Mouse (Mus musculus) testis, adult 2 months (tissue): Measurements from ENCODE around the gene Ceacam5. TPM values are rescaled to one million over a fixed set of nuclear protein-coding genes. Genes with fewer than 3 reads are reported as not detected.

Experiments used
- H3K27ac ChIP-seq: fragments of 200-500 bp; 2 replicates; pipeline ENCODE4 v1.5.1; 2012; ENCODE audit warnings: low read depth, low read length; ENCODE audit not compliant: control insufficient read depth, insufficient read depth
- H3K27me3 ChIP-seq: fragments of 200-500 bp; 2 replicates; pipeline ENCODE4 v1.6.1; 2012; ENCODE audit warnings: mild to moderate bottlenecking, low read length, moderate library complexity; ENCODE audit not compliant: control insufficient read depth, insufficient read depth
- H3K36me3 ChIP-seq: fragments of 200-500 bp; 2 replicates; pipeline ENCODE4 v1.6.1; 2012; ENCODE audit warnings: mild to moderate bottlenecking, low read length; ENCODE audit not compliant: control insufficient read depth, insufficient read depth
- H3K4me1 ChIP-seq: fragments of 200-500 bp; 2 replicates; pipeline ENCODE4 v1.6.1; 2012; ENCODE audit warnings: low read length; ENCODE audit not compliant: control insufficient read depth, insufficient read depth
- H3K4me3 ChIP-seq: fragments of 200-500 bp; 2 replicates; pipeline ENCODE4 v1.5.1; 2012; ENCODE audit warnings: low read depth, mild to moderate bottlenecking, low read length, moderate library complexity, mixed read lengths; ENCODE audit not compliant: control insufficient read depth
- CTCF ChIP-seq: fragments of 200-500 bp; IDR thresholded peaks from 2 replicates; pipeline ENCODE4 v1.5.1; 2012; ENCODE audit warnings: low read depth, mild to moderate bottlenecking, inconsistent platforms, low read length, moderate library complexity; ENCODE audit not compliant: control insufficient read depth, insufficient read depth, insufficient replicate concordance
- POLR2A ChIP-seq: fragments of 200-500 bp; IDR thresholded peaks from 2 replicates; pipeline ENCODE4 v1.6.1; 2012; ENCODE audit warnings: low read depth, mild to moderate bottlenecking, inconsistent platforms, low read length, moderate library complexity; ENCODE audit not compliant: control insufficient read depth
- polyA plus RNA-seq: library from polyadenylated mRNA; depleted of rRNA; stranded (reverse); fragments of >200 nt; gene quantifications from 2 replicates; pipeline ENCODE4 v1.2.3, GENCODE M21; 2012; rRNA removed

The Ceacam5 gene
- polyA plus RNA-seq = not detected in 2 replicates

GRCm38 (mm10) chr7:17712938-17713337 lies at the start of gene Ceacam5:
TSS of gene Ceacam5 (plus strand) at chr7:17713238.
- H3K4me3 ChIP-seq = no peak within 1 kb of the TSS
- H3K27me3 ChIP-seq = no peaks in the 10 kb centered on the region
- TF ChIP-seq CTCF (no peak), POLR2A (no peak)
- no peaks in the 10 kb centered on the region for H3K4me1 ChIP-seq
- no peak within 1 kb of the TSS for H3K27ac ChIP-seq
- no peaks in the 10 kb centered on the region for H3K36me3 ChIP-seq

Other genes starting within 250 kb of the Ceacam5 start
- gene Ceacam14, start 99.4 kb downstream of the Ceacam5 start, polyA plus RNA-seq = not detected in 2 replicates
- gene Gm5155, start 158.5 kb downstream of the Ceacam5 start, polyA plus RNA-seq = not detected in 2 replicates